In genomic region chr9:45470746-45471471, GRCm38 (mm10) we compare ENCODE assay signal across 11 mouse cellular contexts. TPM values are rescaled to one million over a fixed set of nuclear protein-coding genes. Genes with fewer than 3 reads are reported as not detected.
DNase-seq lines count a peak whose midpoint lies in the region; ATAC-seq and TF ChIP-seq lines count a peak whose summit lies in the region.
"Had no signal": no experiment of that assay in that cellular context is flagged by ENCODE, and none has a peak within 500 bp of the region (broad histone marks: within the 10 kb centered on the region; RNA-seq: fewer than 3 reads in every experiment).

No protein-coding gene starts in this region.

- WGBS in hindbrain, embryonic 13.5 days: 66% methylated on average over 10 of the region's 10 CpGs
- WGBS in hindbrain, embryonic 11.5 days: 86% methylated on average over 10 of the region's 10 CpGs
- WGBS in forebrain, postnatal 0 days: 20% methylated on average over 10 of the region's 10 CpGs
- 71% methylated on average over 10 of the region's 10 CpGs for WGBS in neural tube, embryonic 15.5 days

- H3K4me2 ChIP-seq in hindbrain, embryonic 13.5 days: no peak overlapping the region
- no peak overlapping the region for H3K4me2 ChIP-seq in hindbrain, embryonic 11.5 days (replicated peaks; ENCODE audit: low read depth, low read length)
- H3K4me2 ChIP-seq in forebrain, postnatal 0 days (ENCODE audit: low read depth): peak overlapping the region; percentile 19; the same call in 1 of the 2 replicates
- H3K4me2 ChIP-seq in neural tube, embryonic 15.5 days: no peak overlapping the region
- H3K4me2 ChIP-seq: lung, embryonic 15.5 days had no signal

- peak overlapping the region; percentile 76 for H3K27ac ChIP-seq in hindbrain, embryonic 13.5 days
- no peak overlapping the region for H3K27ac ChIP-seq in hindbrain, embryonic 11.5 days (ENCODE audit: low read depth, low read length)
- H3K27ac ChIP-seq in forebrain, postnatal 0 days (ENCODE audit: low read depth, low read length): peak overlapping the region; percentile 80
- H3K27ac ChIP-seq in neural tube, embryonic 15.5 days (replicated peaks): peak overlapping the region; percentile 60
- H3K27ac ChIP-seq: kidney, postnatal 0 days; lung, embryonic 15.5 days had no signal

- no peaks in the 10 kb centered on the region for H3K27me3 ChIP-seq in hindbrain, embryonic 13.5 days
- H3K27me3 ChIP-seq in hindbrain, embryonic 11.5 days (ENCODE audit: control insufficient read depth, insufficient read depth, low read length): no peaks in the 10 kb centered on the region
- H3K27me3 ChIP-seq in forebrain, postnatal 0 days (ENCODE audit: insufficient read depth, low read length): no peaks in the 10 kb centered on the region
- no peaks in the 10 kb centered on the region for H3K27me3 ChIP-seq in neural tube, embryonic 15.5 days (replicated peaks)
- H3K27me3 ChIP-seq: lung, embryonic 15.5 days had no signal

- ATAC-seq in hindbrain, embryonic 13.5 days (ENCODE audit: low FRiP score): no peak
- ATAC-seq in hindbrain, embryonic 11.5 days (ENCODE audit: low FRiP score): no peak
- ATAC-seq in forebrain, postnatal 0 days: peak; percentile 68
- no peak for ATAC-seq in neural tube, embryonic 15.5 days (ENCODE audit: low FRiP score)

- no peak overlapping the region for H3K9ac ChIP-seq in hindbrain, embryonic 13.5 days
- no peak overlapping the region for H3K9ac ChIP-seq in hindbrain, embryonic 11.5 days (ENCODE audit: low read depth, low read length)
- H3K9ac ChIP-seq in forebrain, postnatal 0 days: no peak overlapping the region
- no peak overlapping the region for H3K9ac ChIP-seq in neural tube, embryonic 15.5 days (replicated peaks)
- H3K9ac ChIP-seq: lung, embryonic 15.5 days had no signal

- peaks cover 38% of the 10 kb centered on the region for H3K4me1 ChIP-seq in hindbrain, embryonic 13.5 days (replicated peaks)
- H3K4me1 ChIP-seq in hindbrain, embryonic 11.5 days (replicated peaks; ENCODE audit: control insufficient read depth, insufficient read depth, low read length): no peaks in the 10 kb centered on the region
- peaks cover 50% of the 10 kb centered on the region for H3K4me1 ChIP-seq in forebrain, postnatal 0 days (ENCODE audit: insufficient read depth)
- peaks cover 26% of the 10 kb centered on the region for H3K4me1 ChIP-seq in neural tube, embryonic 15.5 days
- H3K4me1 ChIP-seq: lung, embryonic 15.5 days had no signal

- H3K4me3 ChIP-seq in hindbrain, embryonic 13.5 days: no peak overlapping the region
- H3K4me3 ChIP-seq in hindbrain, embryonic 11.5 days (ENCODE audit: low read depth, low read length): no peak overlapping the region
- no peak overlapping the region for H3K4me3 ChIP-seq in forebrain, postnatal 0 days (ENCODE audit: low read depth, low read length)
- no peak overlapping the region for H3K4me3 ChIP-seq in neural tube, embryonic 15.5 days (replicated peaks)
- H3K4me3 ChIP-seq: lung, embryonic 15.5 days had no signal

- TF ChIP-seq CTCF in forebrain, postnatal 0 days (IDR thresholded peaks at IDR 0.05; ENCODE audit: low read depth): no peak

- H3K36me3 ChIP-seq in hindbrain, embryonic 13.5 days: no peaks in the 10 kb centered on the region
- no peaks in the 10 kb centered on the region for H3K36me3 ChIP-seq in hindbrain, embryonic 11.5 days (ENCODE audit: control insufficient read depth, insufficient read depth, low read length)
- H3K36me3 ChIP-seq in forebrain, postnatal 0 days (ENCODE audit: insufficient read depth): no peaks in the 10 kb centered on the region
- H3K36me3 ChIP-seq in neural tube, embryonic 15.5 days: no peaks in the 10 kb centered on the region
- H3K36me3 ChIP-seq: lung, embryonic 15.5 days had no signal

- DNase-seq in hindbrain, embryonic 11.5 days (ENCODE audit: low spot score): no peak
- DNase-seq in forebrain, postnatal 0 days: peak; percentile 77
- DNase-seq in layer of hippocampus, adult 9-10 months (ENCODE audit: low spot score): peak; percentile 65
- no peak for DNase-seq in thymus, adult 18-20 months
- DNase-seq in lung, postnatal 10 days: no peak
- no peak for DNase-seq in Muller cell, postnatal 12 days (ENCODE audit: inconsistent ontology term)
- DNase-seq: heart, adult 18-20 months had no signal

- no peaks in the 10 kb centered on the region for H3K9me3 ChIP-seq in hindbrain, embryonic 13.5 days
- no peaks in the 10 kb centered on the region for H3K9me3 ChIP-seq in hindbrain, embryonic 11.5 days (ENCODE audit: control insufficient read depth, low read length)
- no peaks in the 10 kb centered on the region for H3K9me3 ChIP-seq in forebrain, postnatal 0 days (ENCODE audit: low read length)
- H3K9me3 ChIP-seq in neural tube, embryonic 15.5 days (replicated peaks): no peaks in the 10 kb centered on the region
- H3K9me3 ChIP-seq: lung, embryonic 15.5 days had no signal

RNA-seq across cellular contexts. Expression of gene Dscaml1, which starts 44.5 kb away (rescaled TPM):
- 11.1 and 11.2 TPM in 2 replicates for polyA plus RNA-seq in hindbrain, embryonic 13.5 days (2015; fragmentation: Nextera tagmentation; extraction: Ambion mirVana)
- 0.52 and 0.80 TPM in 2 replicates for polyA plus RNA-seq in hindbrain, embryonic 11.5 days (2014; fragmentation: Nextera tagmentation; extraction: Ambion mirVana)
- total RNA-seq in forebrain, postnatal 0 days (2014; rRNA removed): 28.9 and 42.6 TPM in 2 replicates
- polyA plus RNA-seq in forebrain, postnatal 0 days (2015; fragmentation: Nextera tagmentation; extraction: Ambion mirVana): 13.4 and 19.6 TPM in 2 replicates
- polyA plus RNA-seq in neural tube, embryonic 15.5 days (2015; fragmentation: Nextera tagmentation; extraction: Ambion mirVana): 12.4 and 16.4 TPM in 2 replicates

Comparison
In these comparisons a context has a peak if more than half of its experiments do, and no peak if none do; other contexts are left out.
1. DNase-seq: peak in forebrain, postnatal 0 days (single experiment) and layer of hippocampus, adult 9-10 months (single experiment); none in hindbrain, embryonic 11.5 days (single experiment), thymus, adult 18-20 months (0 of 2), lung, postnatal 10 days (single experiment) and Muller cell, postnatal 12 days (single experiment).